Mouse (Mus musculus) midbrain, embryonic 14.5 days (tissue): Measurements from ENCODE around the gene Pde4a. TPM values are rescaled to one million over a fixed set of nuclear protein-coding genes. Genes with fewer than 3 reads are reported as not detected.

Experiments
- ATAC-seq: fragments of 200-750 bp; cut with Nextera tagmentation; 2 replicates; pipeline ENCODE4 v1.8.0; 2017; ENCODE audit warnings: moderate number of reproducible peaks, moderate library complexity; ENCODE audit not compliant: low FRiP score, low TSS enrichment
- DNase-seq: peaks from one replicate; pipeline ENCODE4 v3.0.0-alpha.2; 2015
- H3K27ac ChIP-seq: fragments of 300-500 bp; sonication (generic); replicated peaks from 2 replicates; pipeline ENCODE4 v1.5.1; 2014; ENCODE audit warnings: mild to moderate bottlenecking, low read depth, low read length, moderate library complexity
- H3K27me3 ChIP-seq: fragments of 300-500 bp; sonication (generic); 2 replicates; pipeline ENCODE4 v1.6.1; 2014; ENCODE audit warnings: low read length, control low read depth, mixed read lengths; ENCODE audit not compliant: control insufficient read depth, insufficient read depth
- H3K36me3 ChIP-seq: fragments of 300-500 bp; sonication (generic); 2 replicates; pipeline ENCODE4 v1.6.1; 2014; ENCODE audit warnings: low read length, control low read depth; ENCODE audit not compliant: control insufficient read depth, insufficient read depth
- H3K4me1 ChIP-seq: fragments of 300-500 bp; sonication (generic); 2 replicates; pipeline ENCODE4 v1.6.1; 2014; ENCODE audit warnings: mild to moderate bottlenecking, antibody characterized with exemption, low read length, control low read depth; ENCODE audit not compliant: control insufficient read depth, insufficient read depth
- H3K4me2 ChIP-seq: fragments of 300-500 bp; sonication (generic); 2 replicates; pipeline ENCODE4 v1.6.1; 2014; ENCODE audit warnings: mild to moderate bottlenecking, low read length, moderate library complexity
- H3K4me3 ChIP-seq: fragments of 300-500 bp; sonication (generic); replicated peaks from 2 replicates; pipeline ENCODE4 v1.5.1; 2014; ENCODE audit warnings: low read depth, low read length
- H3K9ac ChIP-seq: fragments of 300-500 bp; sonication (generic); replicated peaks from 2 replicates; pipeline ENCODE4 v1.6.1; 2014; ENCODE audit warnings: mild to moderate bottlenecking, low read length, moderate library complexity
- H3K9me3 ChIP-seq: fragments of 300-500 bp; sonication (generic); 2 replicates; pipeline ENCODE4 v1.6.1; 2016; ENCODE audit warnings: low read length, control low read depth, mixed read lengths; ENCODE audit not compliant: control insufficient read depth
- WGBS: fragments of 180-500 bp; shearing (Covaris S2); extraction: QIAGEN DNeasy Blood & Tissue Kit; methylation state at CpG from one replicate; pipeline ENCODE4 v1.1.7; 2014; 5-methylcytosine and 5-hydroxymethylcytosine counted together
- polyA plus RNA-seq: library from polyadenylated mRNA; unstranded; fragments of >200 nt; fragmentation: Nextera tagmentation; extraction: Ambion mirVana; gene quantifications from 2 replicates; pipeline ENCODE4 v1.2.1, GENCODE M21; 2014

The Pde4a gene
- polyA plus RNA-seq, 1 experiment from 2014 or later: 28.4 TPM

DNA sequence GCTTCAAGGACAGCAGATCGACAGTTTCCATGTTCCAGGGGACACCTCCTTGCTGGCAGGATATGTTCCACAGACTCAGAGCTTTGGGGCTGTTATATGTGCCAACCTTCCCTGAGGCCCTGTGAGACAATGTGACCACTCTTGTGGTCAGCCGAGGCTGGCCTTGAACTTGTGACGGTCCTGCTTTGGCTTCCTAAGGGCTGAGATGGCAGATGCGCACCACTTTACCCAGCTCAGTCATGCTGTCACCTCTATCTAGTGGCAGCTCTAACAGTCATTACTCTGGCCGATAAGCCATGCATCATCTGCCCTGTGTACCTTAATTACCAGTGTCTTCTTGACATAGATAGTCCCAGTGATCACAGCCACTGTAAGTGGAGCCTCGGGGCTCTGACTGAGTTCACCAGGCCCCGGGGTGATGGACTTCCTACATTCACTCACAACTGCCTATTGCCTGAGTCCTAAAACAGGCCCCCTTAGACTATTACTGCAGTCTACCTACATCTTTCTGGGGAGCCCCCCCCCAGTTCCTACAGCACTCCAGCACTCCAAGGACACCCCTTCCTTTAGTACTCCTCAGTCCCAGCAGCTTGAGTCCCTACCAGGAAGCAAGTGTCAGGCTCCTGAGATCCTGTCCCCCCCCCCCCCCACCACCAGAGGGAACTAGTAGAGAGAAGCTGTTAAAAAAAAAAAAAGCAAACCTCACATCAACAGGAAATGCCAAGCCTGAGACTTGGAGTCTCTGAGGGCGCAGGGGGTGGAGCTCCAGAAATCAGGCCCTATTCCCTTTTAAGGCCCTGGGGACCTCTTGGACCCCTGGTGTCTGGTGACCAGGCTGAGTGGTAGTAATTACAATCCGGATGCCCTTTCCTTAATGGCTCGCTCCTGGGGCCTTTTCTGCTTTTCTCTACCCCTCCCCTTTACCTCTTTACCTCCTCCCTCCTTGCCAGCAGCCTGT is 1.9 kb downstream of the Pde4a start:
- ATAC-seq: no peak
- H3K4me1 ChIP-seq: no peaks in the 10 kb centered on the region; the same call in 1 of the 2 replicates
- no peaks in the 10 kb centered on the region for H3K36me3 ChIP-seq
- DNase-seq: no peak
- no peaks in the 10 kb centered on the region for H3K9me3 ChIP-seq
- no peak overlapping the region for H3K27ac ChIP-seq
- peak overlapping the region; percentile 22 for H3K4me2 ChIP-seq
- 66% methylated on average over 10 of the region's 10 CpGs for WGBS
- H3K27me3 ChIP-seq: peaks cover 45% of the 10 kb centered on the region
- H3K9ac ChIP-seq: no peak overlapping the region
- H3K4me3 ChIP-seq: no peak overlapping the region

- H3K4me2 ChIP-seq: peak overlapping the region; percentile 22
- no peak for ATAC-seq
- H3K4me1 ChIP-seq: no peaks in the 10 kb centered on the region; the same call in 1 of the 2 replicates
- H3K27ac ChIP-seq: 0 out of 2 replicates have a peak overlapping the region, but pooled peaks have one; percentile 13
- no peaks in the 10 kb centered on the region for H3K36me3 ChIP-seq
- peak; percentile 82 for DNase-seq
- no peak overlapping the region for H3K4me3 ChIP-seq
- H3K9ac ChIP-seq: no peak overlapping the region
- H3K9me3 ChIP-seq: no peaks in the 10 kb centered on the region
- peaks cover 39% of the 10 kb centered on the region for H3K27me3 ChIP-seq
- WGBS: 14% methylated on average over 30 of the region's 30 CpGs
Measured at GRCm38 (mm10) chr9:21168161-21169123, 2.9 kb downstream of the Pde4a start.

DNA sequence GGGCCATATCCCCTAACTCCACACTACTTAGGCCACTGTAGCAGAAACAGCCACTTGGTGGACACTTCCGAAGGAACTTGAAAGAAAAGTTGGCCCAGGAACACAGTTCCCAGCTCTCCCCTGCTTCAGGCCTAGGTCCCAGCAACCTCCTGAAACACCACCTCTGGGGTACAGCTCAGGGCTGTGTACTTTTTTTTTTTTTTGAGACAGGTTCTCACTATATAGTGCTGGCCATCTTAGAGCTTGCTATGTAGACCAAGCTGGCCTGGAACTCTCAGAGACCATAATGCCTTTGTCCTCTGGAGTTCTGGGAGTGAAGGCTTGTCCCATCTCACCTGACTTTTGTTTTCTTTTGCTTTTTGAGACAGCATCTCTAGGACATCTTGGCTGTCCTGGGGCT is 3.6 kb downstream of the Pde4a start:
- 62% methylated on average over 1 of the region's 1 CpGs for WGBS
- H3K9me3 ChIP-seq: no peaks in the 10 kb centered on the region
- no peak overlapping the region for H3K4me2 ChIP-seq
- peaks cover 32% of the 10 kb centered on the region for H3K27me3 ChIP-seq
- no peak overlapping the region for H3K4me3 ChIP-seq
- H3K36me3 ChIP-seq: no peaks in the 10 kb centered on the region
- H3K27ac ChIP-seq: no peak overlapping the region
- ATAC-seq (no peak), DNase-seq (no peak)
- no peak overlapping the region for H3K9ac ChIP-seq
- no peaks in the 10 kb centered on the region; the same call in 1 of the 2 replicates for H3K4me1 ChIP-seq

GRCm38 (mm10) chr9:21172364-21172763 is 6.8 kb downstream of the Pde4a start:
- Histone ChIP-seq H3K4me1 (no peaks in the 10 kb centered on the region), H3K4me3 (no peak overlapping the region), H3K4me2 (no peak overlapping the region), H3K27ac (no peak overlapping the region), H3K36me3 (no peaks in the 10 kb centered on the region), H3K9ac (no peak overlapping the region), H3K27me3 (peaks cover under 1% of the 10 kb centered on the region; the same call in 1 of the 2 replicates), H3K9me3 (no peaks in the 10 kb centered on the region)
- DNase-seq (no peak), ATAC-seq (no peak)
- WGBS: 85% methylated on average over 6 of the region's 6 CpGs

- DNase-seq (no peak), ATAC-seq (no peak)
- Histone ChIP-seq H3K9ac (no peak overlapping the region), H3K27ac (no peak overlapping the region), H3K4me3 (no peak overlapping the region), H3K4me2 (no peak overlapping the region), H3K9me3 (no peaks in the 10 kb centered on the region), H3K4me1 (no peaks in the 10 kb centered on the region), H3K27me3 (peaks cover 19% of the 10 kb centered on the region), H3K36me3 (no peaks in the 10 kb centered on the region)
- 68% methylated on average over 4 of the region's 4 CpGs for WGBS
Measured at GRCm38 (mm10) chr9:21180402-21180801, 14.9 kb downstream of the Pde4a start.

DNA sequence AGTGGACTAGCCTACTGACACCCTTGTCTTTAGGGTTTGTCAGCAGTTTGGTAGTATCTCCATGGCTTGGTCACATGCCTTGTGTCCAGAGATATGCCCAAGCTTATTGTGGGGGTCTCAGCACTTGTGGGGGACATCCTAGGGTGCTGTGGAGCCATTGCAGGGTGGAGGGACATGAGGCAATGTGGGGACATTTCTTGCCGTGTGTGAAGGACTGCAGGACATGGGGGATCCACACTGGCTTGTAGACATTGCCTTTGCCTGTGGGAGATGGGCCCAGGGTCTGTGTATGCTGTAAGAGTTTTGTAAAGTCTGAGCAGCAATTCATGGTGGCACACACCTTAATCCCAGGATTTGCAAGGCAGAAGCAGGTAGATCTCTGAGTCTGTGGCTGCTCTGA is 15.3 kb downstream of the Pde4a start:
- 60% methylated on average over 1 of the region's 1 CpGs for WGBS
- Histone ChIP-seq H3K9me3 (no peaks in the 10 kb centered on the region), H3K36me3 (no peaks in the 10 kb centered on the region), H3K4me2 (no peak overlapping the region), H3K4me3 (no peak overlapping the region), H3K27ac (no peak overlapping the region), H3K9ac (no peak overlapping the region), H3K4me1 (no peaks in the 10 kb centered on the region), H3K27me3 (peaks cover 19% of the 10 kb centered on the region)
- no peak for ATAC-seq
- DNase-seq: no peak

DNA sequence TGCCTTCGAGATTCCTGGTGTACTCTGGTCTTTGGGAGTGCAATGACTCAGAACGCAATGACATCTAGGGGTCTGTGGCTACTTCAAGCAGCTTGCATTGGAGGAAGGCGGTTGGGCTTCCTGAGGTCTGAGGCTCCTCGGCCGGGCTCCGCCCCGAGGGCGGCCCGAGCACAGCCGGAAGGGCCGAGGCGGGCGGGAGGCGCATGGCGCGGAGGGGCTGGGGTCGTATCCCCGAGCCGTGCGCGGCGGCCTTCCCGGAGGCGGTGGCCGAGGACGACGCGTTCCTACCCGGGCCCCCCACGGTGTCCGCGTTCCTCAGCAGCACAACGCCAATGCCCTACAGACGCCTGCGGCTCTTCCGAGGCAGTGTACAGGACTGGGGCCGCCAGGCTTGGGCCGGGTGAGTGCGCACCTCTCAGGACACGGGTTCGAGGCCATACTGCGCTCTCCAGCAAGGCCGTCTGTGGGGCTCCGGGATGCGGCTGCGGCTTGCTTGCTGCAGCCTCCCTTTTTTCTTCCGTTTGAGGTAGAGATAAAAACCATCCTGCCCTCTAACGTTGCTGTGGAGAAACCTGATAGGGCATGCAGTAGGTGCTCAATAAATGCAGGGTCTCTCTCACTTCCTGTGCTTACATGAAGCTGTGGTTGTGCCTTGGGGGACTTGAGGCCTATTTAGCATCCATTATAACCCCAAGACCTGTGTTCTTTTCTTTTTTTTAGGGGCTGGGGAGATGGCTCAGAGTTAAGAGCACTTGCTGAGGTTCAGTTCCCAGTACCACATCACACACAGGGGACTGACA is 16.1 kb downstream of the Pde4a start:
- H3K36me3 ChIP-seq: no peaks in the 10 kb centered on the region
- H3K4me3 ChIP-seq: no peak overlapping the region
- H3K27ac ChIP-seq: no peak overlapping the region
- H3K4me2 ChIP-seq: peak overlapping the region; percentile 25
- no peak for ATAC-seq
- 8% methylated on average over 48 of the region's 48 CpGs for WGBS
- H3K4me1 ChIP-seq: no peaks in the 10 kb centered on the region
- no peaks in the 10 kb centered on the region for H3K9me3 ChIP-seq
- no peak overlapping the region for H3K9ac ChIP-seq
- no peak for DNase-seq
- peaks cover 19% of the 10 kb centered on the region for H3K27me3 ChIP-seq

- Histone ChIP-seq H3K27me3 (peaks cover 19% of the 10 kb centered on the region), H3K4me1 (no peaks in the 10 kb centered on the region), H3K9me3 (no peaks in the 10 kb centered on the region), H3K4me2 (no peak overlapping the region), H3K36me3 (no peaks in the 10 kb centered on the region), H3K4me3 (no peak overlapping the region), H3K27ac (no peak overlapping the region), H3K9ac (no peak overlapping the region)
- ATAC-seq (no peak), DNase-seq (no peak)
- WGBS: 83% methylated on average over 6 of the region's 6 CpGs
Measured at GRCm38 (mm10) chr9:21183421-21183820, 17.9 kb downstream of the Pde4a start.
